Mouse (Mus musculus): Measurements from ENCODE around the gene Tmem102. TPM values are rescaled to one million over a fixed set of nuclear protein-coding genes. Genes with fewer than 3 reads are reported as not detected.

The Tmem102 gene
- total RNA-seq, 2 experiments from 2014 or later = 0.17 TPM; not detected in 1

GRCm38 (mm10) chr11:69818871-69819270, 13.4 kb upstream of the Tmem102 start:
- no peak for DNase-seq

GRCm38 (mm10) chr11:69818365-69818764, 12.9 kb upstream of the Tmem102 start, which contains the start of gene Spem2:
Gene Spem2, minus strand, starts transcription at chr11:69818465.
- no peak for DNase-seq

GRCm38 (mm10) chr11:69816520-69816919, 11.1 kb upstream of the Tmem102 start:
- no peak for DNase-seq

- DNase-seq = no peak
These were observed 9.7 kb upstream of the Tmem102 start, which contains the start of gene Gm39566 for GRCm38 (mm10) chr11:69815155-69815554. Gene Gm39566, minus strand, starts transcription at chr11:69815298.

DNA sequence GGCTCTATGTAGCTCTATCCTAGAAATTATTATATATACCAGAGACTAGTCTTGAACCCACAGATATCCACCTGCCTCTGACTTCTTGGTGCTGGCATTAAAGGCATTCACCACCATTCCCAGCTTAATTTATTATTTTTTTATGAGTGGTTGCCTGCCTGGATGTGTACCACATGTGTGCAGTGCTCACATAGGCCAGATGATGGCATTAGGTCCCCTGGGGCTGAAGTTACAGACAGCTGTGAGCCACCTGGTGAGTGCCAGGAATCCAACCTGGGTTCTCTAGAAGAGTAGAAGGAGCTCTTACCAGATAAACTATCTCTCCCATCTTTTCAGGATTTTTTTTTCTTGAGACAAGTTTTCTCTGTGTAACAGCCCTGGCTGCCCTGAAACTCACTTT, 4.9 kb upstream of the Tmem102 start:
- no peak for DNase-seq

DNA sequence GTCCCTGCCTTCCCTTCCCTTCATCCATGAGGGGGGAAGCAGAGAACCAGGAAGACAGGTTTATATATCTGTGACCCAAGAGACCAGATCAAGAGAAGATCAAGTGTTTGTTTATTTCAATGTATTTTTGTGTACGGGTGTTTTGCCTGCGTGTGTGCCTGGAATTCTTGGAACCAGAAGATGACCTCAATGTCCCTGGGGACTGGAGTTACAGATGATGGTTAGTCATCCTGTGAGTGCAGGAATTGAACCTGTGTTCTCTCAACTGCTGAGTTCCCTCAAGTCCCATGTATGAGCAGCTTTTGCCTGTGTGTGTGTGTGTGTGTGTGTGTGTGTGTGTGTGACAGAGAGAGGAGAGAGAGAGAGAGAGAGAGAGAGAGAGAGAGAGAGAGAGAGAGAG, 2.2 kb upstream of the Tmem102 start:
- DNase-seq = no peak

DNA sequence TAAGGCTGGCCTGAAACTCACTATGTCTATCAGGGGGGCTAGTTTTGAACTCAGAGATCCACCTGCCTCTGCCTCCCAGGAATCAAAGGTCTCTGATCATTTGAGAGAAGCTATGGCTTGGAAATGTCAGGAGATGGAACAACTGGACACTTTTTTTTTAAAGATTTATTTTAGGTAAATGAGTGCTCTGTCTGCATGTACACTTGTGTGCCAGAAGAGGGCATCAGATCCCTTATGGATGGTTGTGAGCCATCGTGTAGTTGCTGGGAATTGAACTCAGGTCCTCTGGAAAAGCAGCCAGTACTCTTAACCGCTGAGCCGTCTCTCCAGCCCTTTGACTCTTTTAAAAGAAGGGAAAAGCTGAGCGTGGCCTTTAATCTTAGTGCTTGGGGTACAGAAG, 954 bp upstream of the Tmem102 start:
- no peak for DNase-seq

DNA sequence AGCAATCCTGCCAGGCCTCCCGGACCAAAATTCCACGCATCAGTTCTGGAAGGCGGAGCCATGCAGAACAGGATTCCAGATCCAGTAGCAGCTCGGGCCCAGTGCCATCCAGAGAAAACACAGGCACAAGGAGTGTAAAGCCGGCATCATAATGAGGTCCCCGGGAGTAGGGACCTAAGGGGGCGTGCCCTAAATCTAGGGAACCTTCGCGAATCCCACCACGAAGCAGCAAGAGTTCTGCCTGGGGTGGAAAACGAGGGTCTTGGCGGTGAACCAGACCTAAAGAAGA, 828 bp downstream of the Tmem102 start:
- DNase-seq = no peak

DNA sequence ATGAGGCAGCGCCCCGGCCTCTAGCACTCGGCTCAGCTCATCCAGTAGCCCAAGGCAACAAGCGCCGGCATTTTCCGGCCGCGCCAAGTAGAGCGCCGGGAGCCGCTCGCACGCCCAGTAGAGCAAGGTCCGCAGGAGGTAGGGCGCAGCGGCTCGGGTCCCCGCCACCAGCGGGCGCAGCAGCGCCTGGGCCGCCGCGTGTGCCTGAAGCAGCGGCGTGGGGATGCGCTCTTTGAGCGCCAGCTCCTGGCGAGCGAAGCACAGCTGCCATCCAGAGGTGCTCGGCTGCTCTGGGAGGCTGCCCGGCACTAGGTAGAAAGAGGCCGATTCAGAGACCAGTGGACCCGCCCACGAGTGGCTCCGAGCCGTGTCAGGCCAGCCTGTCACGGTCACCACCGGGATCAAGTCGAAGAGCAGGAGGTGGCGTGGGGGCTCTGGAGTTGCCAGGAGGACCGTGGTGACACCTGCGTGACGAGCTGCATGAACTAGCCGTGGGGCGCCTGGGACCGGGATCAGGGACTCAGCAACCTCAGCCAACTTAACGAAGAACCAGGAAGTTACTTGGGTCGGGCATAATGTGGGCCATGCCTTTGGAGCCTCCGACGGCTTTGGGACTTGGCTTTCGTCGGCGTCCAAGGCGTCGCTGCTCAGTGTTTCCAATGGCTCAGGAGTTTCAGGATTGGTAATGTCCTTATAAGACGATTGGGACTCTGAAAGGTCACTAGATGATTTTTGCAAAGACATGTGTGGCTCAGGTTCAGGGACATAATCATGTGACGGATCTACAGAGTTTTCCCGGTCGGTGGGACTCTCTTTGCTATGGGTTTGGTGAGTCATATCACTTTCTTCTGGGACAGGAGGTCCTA, 1.4 kb downstream of the Tmem102 start:
- peak; percentile 58 to 70 for DNase-seq

DNA sequence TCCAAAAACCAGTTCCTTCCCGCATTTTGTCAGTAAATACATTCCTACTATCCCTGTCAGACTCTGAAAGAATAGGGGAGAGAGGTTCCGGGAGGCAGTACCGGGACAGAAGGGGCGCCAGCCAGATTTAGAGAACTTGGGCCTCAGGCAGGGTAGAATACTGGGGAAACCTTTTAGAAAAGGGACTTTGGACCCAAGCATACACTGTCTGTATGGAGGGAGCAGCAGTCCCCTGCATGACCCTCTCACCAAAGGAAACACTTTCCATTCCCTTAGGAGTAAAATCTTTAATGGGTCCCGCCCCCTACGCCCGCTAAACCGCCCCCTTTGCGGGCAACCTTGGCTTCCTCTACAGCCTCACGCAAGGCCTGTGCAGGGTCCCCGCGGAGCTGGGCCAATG, 2.1 kb downstream of the Tmem102 start:
- no peak for DNase-seq

DNA sequence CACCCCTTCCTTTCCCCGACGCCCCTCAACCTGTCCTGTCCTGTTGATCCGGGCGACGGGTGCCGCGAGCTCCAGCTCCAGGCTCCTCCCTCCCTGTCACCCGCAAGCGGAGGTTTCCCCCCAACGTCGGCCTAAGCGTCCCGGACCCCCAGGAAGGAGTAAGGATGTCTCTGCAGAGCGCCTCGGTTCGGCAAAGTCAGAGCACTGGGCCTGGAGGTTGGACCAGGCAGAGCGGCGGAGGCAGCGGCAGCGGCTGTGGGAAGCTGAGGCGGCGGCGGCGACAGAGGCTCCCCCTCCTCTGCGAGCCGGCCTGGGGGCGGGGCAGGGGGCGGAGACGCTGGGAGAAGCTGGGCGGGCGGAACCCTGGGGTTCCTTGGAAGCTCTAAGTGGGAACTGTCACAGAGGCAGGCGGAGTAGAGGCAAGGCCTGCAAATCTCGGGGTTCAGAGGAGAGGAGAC, 2.7 kb downstream of the Tmem102 start:
- peak; percentile 85 to 86 for DNase-seq

DNA sequence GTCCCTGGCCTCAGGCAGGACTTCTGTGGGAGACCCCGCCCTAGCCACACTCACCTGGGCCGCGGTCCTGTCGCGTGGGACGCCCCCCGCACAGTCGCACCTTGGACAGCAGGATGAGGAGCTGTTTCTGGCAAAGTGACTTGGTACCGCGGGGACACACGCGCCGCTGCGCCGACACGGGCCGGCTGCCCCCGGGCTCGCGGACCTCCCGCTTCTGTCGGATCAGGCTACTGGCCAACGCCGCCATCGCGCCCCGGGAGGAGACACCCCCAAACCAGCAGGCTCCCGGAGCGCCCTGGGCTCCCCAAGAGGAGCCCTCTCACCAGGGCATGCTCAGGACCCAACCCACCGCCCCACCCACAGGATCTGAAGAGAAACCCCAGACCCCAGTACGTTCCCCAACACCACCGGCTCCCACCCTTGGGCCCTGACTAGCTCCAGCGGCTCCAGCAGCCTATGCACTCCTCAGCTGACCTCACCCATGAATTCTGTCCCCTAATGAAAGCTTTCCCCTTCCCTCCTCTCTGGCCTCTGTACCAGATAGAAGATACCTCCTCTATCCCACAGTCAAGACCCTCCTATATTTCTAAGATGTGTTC, 3.9 kb downstream of the Tmem102 start, which contains the start of gene Fgf11:
Gene Fgf11, minus strand, starts transcription at position 479 of the 599 bp plus-strand sequence.
- no peak for DNase-seq

- peak; percentile 43 to 45 for DNase-seq
These were observed 4.8 kb downstream of the Tmem102 start for GRCm38 (mm10) chr11:69800392-69801197.

DNA sequence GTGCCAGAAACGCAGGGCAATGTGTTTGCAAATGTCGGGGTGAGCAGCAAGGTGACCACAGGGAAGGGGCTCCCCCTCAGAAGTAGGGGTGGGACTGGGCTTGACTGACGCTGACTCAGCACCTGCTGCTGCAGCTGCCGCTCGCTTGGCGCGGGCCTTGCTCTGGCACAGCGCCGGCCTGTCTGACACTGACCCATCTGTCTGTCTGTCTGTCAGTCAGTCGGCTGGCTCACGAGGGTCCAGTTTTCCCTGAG, 5.4 kb downstream of the Tmem102 start:
- peak in 1 of 2 experiments; percentile 45 for DNase-seq

DNA sequence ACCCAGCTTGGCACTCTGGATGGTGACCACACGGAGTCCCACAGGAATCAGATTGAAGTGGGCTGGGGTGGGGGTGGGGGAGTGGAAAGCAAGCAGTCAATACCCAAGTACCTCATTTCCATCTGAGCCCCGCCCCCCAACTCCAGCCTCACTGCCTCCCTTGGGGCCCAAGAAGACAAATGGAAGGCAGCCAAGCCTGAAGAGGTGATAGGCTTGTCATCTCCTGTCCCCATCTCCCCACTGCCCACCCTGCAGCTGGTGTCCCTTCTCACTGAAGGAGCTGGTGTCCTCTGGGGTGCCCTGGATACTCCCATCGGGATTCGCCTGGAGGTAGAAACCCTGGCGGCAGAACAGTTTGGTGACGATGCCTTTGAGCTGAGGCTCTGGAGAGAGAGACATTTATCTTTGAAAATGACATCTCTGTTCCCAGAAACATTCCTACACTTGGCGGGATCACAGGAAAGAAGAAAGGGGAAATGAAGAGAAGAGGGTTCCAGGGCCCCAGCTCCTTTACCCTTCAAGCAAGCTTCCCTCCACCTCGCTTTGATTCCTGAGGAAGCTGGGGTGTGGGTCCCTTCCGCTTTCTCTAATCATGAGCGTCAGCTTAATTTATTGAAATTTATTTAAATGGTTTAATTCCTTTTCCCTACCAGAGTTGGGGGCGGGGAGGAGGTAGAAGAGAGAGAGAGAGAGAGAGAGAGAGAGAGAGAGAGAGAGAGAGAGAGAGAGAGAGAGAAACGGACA, 5.9 kb downstream of the Tmem102 start:
- no peak for DNase-seq

- no peak for DNase-seq
These were observed 7.5 kb downstream of the Tmem102 start for GRCm38 (mm10) chr11:69797924-69798323.

GRCm38 (mm10) chr11:69795983-69796435, 9.4 kb downstream of the Tmem102 start:
- no peak for DNase-seq

GRCm38 (mm10) chr11:69795168-69795982, 10.0 kb downstream of the Tmem102 start, which contains the start of gene Chrnb1:
Gene Chrnb1, minus strand, starts transcription at chr11:69795943.
- DNase-seq = peak; percentile 86 to 91

DNA sequence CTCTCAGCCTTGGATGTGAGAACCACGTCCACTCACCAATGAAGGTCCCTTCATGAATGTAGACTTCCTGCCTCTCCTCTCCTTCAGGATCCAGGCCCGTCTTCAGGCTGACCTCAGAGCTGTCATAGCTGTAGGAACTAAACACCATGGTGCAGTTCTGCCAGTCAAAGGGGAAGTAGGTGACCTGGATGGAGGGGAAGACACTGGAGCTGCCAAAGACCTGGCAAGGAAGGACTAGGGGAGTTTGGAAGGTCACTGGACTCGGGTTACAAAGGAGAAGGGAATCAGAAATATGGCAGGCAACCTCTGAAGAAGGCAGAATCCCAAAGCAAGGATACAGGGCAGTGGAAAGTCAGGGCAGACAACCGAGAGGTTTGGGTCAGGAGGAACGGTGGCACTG, 12.0 kb downstream of the Tmem102 start:
- no peak for DNase-seq

DNA sequence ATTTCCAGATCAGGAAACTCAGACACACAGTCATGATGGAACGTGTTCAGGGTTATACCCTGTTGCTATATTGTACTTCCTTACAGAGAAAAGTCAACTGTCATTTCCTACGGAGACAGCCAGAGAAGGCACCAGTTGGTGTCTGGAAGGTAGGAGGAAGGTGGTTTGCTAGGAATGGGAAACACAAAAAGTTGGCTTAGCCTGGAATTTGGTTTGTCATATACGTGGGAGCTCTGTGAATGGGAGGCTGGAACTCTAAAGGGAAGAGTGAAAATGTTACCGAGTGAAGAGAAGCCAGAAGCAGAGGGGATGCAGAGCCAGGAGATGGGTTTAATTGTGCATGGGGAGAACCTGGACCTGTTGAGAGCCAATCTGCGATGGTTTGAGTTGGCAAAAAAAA, 14.0 kb downstream of the Tmem102 start:
- no peak for DNase-seq

- no peak for DNase-seq
These were observed 16.0 kb downstream of the Tmem102 start for GRCm38 (mm10) chr11:69789431-69789830.
